Mouse (Mus musculus) kidney, adult 8-10 months (tissue): ENCODE results near the gene Atp5j.

Experiments
- DNase-seq, 2 experiments: peaks; one replicate each; pipeline ENCODE4 v3.0.0; 2022

Atp5j gene

DNA sequence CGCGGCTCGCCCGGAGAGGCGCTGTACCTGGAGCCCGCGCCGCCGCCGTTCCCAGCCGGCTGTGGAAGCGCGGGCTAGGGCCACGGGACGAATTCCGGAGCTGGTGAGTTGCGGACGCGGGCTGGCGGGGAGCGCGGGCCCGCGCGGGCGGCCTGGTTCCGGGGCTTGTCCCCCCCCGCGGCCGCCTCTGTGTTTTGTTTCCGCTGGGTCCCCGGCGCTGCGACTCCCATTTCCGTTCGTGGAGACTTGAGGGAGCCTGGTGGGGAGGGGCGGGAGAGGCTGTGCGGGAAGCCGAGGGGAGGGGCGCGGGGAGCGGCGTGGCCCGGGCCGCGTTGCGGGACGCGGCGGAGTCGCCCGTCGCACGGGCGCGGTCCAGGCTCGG, at the start of gene Atp5j:
Atp5j (minus strand) TSS at position 185 of the 382 bp plus-strand sequence.
- peak; percentile 83 to 87 for DNase-seq

DNA sequence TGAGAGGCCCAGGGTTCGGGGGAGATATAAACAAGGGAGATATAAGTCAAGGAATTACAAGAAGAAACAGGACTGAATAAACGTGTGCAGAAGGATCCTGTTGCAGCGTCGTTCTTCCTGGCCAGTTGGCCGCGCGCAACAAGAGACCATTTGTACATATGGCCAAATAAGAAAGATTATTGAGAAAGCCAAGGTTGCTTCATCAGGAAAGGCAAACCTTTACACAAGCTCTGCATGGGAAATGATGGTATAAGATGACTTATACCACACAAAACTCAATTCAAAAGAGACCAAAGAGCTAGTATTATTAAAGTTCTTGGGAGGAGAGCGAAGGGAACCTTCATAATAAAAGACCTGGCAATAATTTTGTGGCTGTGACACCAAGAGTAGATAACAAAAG, 49.1 kb upstream of the Atp5j start:
- DNase-seq = no peak

DNA sequence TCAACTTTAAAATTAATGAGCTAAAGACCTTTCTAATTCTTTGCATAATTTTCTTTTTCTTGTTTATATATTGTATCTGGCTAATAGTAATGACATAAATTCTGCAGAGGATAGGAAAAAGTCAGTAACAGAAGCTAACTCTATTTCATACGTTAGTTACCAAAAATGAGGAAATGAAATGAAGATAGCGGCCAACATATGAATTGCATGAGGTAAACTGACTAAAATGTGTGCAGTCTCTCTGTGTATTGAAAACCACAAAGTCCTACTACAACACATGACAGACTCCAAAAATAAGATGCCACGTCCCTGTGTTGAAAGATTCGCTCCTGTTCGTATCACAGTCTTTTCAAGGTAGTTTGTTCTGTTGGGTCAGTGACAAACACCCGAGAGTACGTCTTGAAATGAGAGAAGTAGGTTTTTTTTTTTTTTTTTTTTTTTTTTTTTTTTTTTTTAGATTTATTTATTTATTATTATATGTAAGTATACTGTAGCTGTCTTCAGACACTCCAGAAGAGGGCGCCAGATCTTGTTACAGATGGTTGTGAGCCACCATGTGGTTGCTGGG, 46.4 kb upstream of the Atp5j start:
- DNase-seq = no peak

DNA sequence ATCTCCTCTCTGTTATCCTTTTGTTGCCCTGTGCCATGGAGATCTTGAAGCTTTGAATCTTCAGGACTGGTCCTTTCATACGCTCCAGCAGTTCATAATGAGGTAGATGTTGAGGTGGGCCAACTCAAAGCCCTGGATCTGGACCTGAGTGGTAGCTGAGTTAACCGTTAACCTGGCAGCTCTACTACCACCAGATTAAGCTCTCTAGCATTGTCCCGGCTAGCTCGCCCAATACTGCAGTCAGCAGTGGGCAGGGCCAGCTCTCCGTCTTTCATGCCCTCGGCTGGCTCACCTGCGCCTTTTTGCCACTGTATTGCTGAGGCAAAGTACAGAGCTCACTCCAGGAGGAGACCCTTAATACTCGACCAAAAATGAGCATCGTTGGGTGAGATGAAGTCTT, 45.7 kb upstream of the Atp5j start:
- peak in 1 of 2 experiments; percentile 5 for DNase-seq

DNA sequence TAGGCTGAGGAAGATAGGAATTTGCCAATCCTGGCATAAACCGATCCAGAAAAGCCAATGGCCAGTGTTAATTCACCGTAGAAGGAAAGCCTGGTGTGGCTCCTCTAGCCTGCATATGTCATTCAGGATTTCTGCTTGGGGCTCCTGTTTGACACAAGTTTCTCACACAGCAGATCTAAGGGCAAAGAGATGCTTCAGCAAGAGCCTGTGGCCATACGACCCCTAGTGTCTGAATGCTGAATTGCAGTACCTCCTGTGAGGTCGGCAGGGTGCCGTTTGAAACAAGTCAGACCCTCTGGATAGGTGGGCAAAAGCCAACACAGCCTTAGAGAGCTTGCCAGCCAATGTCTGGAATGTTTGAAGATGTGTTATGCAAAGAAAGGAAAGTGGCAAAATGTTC, 43.7 kb upstream of the Atp5j start:
- DNase-seq = peak; percentile 36 to 65

DNA sequence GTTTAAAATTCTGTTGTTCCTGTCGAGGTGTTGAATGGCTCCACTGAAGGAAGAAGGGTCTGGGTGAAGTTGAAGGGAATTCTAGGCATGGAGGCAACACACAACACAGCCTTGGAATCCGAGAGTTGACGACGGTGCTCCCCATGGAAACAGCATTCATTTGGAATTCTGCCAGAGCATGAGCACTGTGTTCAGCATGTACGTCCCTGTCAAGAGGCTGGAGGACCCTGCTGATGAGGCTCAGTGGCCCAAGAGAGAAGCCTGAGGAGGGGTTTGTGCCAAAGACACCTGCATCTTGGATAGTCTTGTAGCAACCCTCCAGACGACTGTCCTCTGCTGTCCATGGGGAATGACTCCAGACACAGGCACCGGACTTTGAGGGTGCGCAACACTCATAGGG, 40.7 kb upstream of the Atp5j start:
- no peak for DNase-seq

DNA sequence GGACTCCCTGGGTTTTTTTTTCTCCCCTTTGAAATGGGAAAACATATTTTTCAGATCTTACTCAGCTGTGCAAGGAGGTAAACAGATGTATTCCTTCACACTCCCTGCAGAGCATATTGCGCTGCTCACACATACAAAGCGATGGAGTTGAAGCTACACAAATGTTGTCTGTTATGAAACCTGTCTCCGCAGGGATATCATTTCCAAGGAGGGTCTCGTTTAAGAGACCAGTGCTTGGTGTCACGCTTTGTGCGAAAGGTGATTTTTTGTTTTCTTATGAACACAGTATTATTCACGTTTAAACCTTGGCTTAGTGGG, 40.3 kb upstream of the Atp5j start:
- DNase-seq = no peak

DNA sequence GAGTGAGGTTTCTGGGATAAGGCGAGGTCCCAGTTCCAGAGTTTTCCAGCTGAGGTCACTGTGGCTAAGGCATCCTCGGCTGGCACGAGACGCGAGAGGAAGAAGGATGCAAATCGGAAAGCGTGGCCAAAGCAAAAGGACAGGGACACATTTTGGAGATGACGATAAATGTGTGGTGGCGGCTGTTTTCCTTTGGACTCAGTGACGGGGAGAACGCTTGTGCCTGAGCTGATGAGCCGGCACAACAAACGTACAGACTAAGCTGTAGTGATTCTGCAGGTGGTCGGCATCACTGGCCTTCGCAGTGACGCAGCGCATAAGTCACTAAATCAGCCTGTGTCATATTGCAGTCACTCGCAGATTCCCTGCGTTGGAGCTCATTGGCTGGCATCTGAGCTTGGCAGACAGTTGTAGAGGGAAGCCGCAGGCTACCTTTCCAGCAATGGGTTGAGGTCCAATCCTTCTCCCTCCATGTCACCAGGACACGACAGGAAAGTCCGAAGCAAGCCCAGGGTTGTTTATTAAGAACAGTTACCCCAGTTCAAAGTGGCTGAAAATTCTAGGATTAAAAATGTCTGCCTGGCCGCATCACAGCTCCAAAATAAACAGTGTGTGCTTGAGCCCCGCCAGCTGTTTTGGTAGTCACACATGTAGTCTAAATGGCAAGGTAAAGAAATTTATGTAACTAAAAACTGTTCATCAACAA, 39.7 kb upstream of the Atp5j start:
- DNase-seq = no peak

DNA sequence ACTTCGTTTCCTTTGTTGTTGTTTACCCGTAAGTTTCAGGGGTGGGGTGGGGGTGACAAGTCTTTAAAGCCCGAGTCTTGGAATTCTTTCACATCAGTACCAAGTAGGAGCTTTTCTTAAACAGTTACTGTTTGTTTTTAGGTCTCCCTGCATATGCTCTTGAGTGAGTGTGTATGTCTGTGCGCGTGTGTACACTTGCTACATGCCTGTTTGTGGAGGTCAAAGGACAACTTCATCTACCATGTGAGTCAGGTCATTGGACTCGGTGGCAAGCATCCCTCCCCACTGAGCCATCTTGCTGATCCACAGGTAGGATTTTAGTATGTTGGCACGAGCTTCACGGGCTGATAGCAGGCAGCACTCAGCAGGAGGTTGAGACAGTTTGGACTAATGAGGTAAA, 38.4 kb upstream of the Atp5j start:
- DNase-seq = no peak

DNA sequence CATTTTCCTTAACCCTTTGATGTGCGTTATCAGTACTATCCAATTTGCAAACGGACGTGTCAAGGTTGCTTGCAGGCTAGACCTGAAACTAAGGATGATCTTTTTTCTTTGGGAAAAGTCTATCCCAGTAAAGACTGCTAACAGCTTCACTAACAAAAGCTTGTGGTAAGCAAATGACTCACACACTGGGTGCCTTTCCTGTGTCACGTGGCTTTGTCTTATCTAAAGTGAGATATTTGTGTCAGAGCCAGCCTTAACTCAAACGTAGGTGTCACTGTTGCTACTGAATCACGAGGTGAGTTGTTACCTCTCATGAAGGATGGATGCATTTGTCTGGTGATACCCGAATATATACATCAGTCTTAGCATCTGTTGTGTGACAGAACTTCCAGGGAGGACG, 29.2 kb upstream of the Atp5j start:
- no peak for DNase-seq

DNA sequence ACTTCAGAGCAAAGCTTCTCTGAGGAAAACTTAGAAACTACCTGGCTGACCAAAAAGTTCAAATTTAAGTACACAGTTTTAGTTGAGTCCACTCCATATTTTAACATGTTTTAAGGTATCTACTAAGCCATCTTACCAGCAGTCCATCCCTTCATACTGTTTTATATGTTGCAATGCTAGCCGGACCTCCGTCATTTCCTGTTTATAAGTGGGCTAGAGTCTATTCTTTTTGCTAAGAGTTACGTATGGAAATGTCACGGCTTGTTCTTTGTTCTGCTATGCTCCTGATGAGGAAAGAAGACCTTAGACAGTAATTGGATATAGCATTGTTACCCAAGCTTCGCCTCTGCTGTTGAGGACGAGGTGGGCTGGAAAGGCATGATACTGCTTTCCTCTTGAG, 18.1 kb upstream of the Atp5j start:
- DNase-seq = no peak

DNA sequence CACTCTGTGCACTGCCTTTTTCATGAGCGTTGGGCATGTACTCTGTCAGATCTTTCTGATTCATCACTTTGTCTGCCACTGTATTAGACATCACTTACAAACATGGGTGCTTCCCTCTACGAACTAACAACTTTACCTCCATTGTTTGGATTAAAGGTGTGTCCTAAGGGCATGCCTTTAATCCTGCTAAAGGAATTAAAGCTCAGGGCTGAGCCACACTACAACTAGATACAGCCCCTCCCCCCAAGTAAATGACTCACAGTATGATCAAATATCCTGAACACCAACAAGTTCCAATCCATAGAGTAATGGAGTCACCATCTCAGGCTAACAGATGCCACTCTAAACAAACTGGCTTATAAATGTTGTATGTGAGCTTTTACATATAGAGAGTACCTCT, 3.2 kb upstream of the Atp5j start:
- no peak for DNase-seq

DNA sequence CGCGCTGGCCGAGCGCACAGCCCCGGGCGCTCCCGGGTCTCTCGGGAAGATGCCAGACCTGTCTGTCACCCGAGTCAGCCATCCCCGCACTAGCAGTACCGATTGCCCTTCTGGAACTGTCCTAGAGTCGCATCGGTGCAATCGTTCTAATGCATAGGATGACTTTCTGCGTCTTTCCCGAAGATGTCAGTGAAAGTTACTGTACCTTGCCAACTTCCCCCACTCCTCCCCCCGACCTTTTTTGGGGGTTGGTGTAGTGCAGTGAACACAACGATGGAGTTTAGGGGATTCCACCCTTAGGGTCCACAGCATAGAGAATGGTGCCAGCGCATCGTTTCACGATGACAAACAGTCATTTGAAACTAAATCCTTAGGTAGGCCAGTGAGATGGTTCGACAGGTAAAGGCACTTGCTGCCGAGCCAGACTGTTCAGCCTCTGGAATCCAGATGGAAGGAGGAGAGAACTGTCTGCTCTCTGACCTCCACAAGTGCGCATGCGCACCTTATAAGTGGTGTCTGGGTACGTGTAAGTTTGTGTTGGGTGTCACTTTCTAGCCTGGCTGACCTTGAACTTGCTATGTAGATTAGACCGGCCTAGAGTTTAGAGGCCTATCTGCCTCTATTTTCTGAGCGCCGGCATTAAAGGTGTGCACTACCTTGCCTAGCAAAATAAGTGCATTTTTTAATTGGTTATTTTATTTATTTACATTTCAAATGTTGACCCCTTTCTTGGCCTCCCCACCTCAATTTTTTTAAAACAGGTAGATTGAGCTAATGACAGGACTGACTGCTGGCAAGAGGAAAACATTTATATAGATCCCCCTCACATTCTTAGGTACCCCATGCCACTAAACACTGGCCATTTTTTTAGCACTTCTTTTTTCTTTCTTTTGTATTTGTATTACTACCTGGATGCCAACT, 658 bp upstream of the Atp5j start:
- peak; percentile 78 to 80 for DNase-seq

DNA sequence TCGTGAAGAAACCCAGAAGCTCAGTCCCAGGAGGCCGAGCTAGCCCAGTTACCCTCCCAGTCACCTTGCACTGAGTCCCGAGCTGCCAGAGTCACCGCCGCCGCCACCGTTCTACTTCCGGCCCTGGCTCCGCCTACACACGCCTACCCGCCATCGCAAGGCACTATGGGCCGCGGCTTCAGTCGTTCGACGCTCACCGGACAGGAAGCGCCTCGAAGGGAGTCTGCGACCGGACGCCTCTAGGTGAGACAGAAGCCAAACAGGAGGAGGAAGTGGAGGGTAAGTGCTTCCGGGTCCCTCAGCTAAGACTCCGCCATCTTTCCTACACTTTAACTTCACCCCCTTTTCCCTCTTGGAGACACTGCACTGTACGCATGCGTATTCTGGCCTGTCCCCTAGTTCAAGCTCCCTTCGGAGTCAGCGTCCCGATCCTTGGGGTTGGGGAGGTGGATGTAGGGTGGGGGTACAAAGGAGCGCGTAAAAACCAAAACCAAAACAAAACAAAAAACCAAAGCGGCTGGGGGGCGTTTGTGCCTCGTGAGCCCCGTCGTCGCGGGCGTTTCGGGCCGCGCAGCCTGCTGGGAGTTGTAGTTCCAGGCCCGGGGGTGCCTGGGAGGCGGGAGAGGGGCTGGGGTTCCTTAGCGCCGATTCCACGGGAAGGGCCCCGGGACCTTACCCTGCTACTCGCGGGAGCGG, 532 bp downstream of the Atp5j start, which contains the start of gene Gabpa:
Gabpa (plus strand) TSS at position 181 of the 696 bp plus-strand sequence.
- DNase-seq = peak; percentile 93 to 97

DNA sequence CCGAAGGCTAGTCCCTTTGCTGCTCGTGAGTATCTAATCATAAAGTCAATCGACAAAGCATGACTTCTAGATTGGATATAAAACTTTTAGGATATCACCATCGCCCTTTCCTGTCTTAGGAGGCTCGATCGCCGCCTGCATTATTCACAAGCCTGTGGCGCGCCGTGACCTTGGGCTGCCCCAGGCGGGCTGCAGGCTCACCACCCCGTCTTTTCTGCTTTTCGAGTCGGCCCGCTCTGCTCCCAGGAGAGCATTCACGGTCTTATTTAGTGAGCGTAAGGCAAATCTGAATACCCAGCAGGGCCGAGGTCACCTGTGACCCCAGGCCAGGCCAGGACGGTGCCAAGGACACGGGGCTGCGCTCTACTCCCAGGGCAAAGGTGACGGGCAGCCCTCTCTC, 1.1 kb downstream of the Atp5j start:
- no peak for DNase-seq

DNA sequence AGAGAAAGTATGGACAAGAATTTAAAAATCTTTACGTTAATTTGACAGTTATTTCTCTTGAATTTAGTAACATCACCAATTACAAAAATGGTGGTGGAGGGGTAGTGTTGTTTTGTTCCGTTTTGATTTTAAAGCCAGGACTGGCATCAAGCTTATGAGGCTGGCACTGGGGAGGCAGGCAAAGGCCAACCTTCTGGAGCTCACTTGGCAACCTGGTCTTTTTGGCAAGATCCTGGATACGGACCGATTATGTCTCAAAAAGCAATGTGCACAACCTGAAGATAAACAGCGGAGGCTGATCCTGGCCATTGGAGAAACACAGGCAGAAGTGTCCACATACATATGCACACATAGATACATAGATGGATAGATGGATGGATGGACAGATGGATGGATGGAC, 2.7 kb downstream of the Atp5j start:
- DNase-seq = peak in 1 of 2 experiments; percentile 9

DNA sequence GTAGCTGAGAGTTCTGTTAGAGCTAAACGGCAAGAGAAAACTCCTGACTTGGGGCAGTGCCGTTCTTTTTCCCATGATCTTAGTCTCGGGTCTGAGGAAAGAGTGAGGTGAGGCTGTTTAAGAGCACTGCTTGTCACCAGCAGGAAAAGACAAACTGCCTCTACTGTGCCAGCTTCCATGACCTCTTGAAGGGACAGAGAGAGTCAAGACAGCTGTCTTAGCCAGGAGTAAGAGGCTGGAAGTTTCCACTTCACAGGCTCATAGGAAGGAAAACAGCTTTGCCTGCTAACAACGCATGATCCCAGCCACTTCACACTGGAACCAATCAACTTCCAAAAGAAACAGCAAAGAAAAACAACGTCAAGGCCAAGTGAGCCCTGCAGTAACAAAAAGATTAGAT, 3.7 kb downstream of the Atp5j start:
- no peak for DNase-seq

DNA sequence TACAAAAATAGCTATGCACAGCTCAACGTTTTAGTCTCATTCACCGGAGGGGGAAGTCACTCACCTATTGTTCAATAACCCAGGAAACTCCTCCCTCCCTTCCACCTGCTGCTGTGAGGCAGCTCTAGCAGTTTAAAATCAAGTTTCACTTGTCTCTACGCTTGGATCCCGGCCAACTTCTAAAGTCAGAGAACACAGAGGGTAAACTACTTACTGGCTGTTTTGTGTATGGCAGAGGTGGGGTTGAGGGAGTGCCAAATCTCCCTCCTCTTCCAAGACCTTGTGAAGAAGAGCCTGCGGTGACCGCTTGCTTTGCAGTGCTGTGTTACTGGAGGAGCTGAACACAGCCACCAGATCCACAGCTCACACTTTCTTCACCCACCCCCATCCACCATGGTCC, 10.4 kb downstream of the Atp5j start:
- peak; percentile 71 to 77 for DNase-seq

DNA sequence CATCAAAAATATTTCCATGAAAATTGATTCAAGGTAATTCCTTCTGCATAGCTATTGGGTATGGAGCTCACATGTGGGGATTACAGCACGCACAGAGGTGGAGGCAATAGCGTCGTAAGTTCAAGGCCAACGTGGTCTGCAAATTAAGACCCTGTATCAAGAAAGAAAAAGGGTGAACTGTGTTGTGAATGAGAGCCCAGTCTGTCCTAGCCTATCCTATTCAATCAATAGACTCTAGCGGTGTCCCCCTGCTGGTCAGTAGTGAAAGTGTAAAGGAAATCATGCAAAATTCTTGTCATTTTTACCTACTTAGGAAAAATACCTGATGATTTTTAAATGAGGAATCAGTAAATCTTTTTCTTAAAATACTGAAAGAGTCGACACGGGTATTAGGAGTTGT, 18.0 kb downstream of the Atp5j start:
- peak in 1 of 2 experiments; percentile 31 for DNase-seq

DNA sequence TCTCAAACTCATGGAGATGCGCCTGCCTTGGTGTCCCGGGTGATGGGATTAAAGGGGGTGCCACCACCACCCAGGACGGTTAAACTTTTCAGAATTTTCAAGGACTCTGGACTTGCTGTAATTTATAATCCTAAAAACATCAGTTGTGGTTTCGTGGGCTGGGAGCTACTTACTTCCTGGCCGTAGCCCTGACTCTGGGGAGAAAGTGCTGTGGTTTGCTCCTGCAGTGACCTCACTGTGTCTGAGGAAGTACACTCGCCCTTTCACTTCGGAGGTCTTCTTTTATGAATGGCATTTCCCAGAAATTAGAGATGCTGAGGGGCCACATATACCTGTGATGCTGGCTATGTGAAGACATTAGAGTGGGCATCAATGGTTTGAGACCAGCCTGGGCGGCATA, 20.9 kb downstream of the Atp5j start:
- no peak for DNase-seq

DNA sequence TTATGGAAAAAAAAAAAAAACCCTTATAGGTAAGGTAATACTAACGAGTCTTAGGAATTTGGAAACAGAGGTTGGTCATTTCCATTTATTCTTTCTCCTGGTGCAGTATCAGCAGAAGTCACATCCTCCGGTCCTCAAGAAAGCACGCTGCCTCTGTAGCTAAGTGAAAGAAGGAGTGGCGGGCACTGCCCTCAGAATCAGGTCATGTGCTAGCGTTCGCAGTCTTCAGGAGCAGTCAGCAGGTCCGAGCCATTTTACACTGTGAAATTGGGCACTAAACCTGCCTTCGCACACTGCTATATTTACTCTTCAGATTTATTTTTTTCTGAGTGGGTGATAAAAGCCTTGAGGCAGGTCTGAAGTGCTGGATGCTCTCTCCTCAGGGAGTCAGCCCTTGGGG, 21.6 kb downstream of the Atp5j start:
- no peak for DNase-seq

DNA sequence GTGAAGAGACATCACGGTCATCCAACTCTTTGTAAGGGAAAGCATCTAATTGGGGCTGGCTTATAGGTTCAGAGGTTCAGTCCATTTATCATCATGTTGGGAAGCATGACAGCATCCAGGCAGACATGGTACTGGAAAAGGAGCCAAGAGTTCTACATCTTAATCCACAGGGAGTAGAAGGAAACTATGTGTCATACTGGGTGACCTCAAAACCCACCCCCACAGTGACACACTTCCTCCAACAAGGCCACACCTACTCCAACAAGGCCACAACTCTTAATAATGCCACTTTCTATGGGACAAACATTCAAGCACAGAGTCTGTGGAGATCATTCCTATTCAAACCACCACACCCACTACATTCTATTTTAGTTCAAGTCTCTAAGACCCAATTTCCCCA, 25.2 kb downstream of the Atp5j start:
- no peak for DNase-seq

DNA sequence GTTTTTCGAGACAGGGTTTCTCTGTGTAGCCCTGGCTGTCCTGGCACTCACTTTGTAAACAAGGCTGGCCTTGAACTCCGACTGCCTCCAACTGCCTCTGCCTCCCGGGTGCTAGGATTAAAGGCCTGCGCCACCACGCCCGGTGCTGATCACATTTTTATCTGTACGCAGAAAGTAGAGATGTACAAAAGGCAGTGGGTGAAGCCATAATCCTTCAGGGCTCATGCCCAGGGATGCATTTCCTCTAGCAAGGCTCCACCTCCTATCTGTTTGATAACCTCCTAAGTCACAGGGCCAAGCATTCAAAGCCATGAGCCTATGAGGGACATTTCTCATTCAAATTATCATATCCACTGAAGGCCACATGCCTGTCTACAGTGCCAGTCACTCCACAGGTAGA, 27.6 kb downstream of the Atp5j start:
- DNase-seq = no peak
